Mouse (Mus musculus) ES-Bruce4 (cell line): ENCODE measurements at regions not wholly inside any gene's neighbourhood (a gene's known extent, or its start where the extent isn't known, plus 50 kb on each side); places are given as distances from the start of the nearest gene placed in this dataset.

Source experiments
- CTCF ChIP-seq: IDR thresholded peaks from one replicate; pipeline ENCODE4 v1.8.1; 2011; ENCODE audit warnings: low read depth, low read length
- POLR2A ChIP-seq: IDR thresholded peaks from one replicate; pipeline ENCODE4 v1.8.1; 2011; ENCODE audit warnings: low read length; ENCODE audit not compliant: insufficient read depth

- TF ChIP-seq CTCF (no peak), POLR2A (no peak)
These were observed 163.0 kb downstream of the Kit start for GRCm38 (mm10) chr5:75737752-75738151.
